ENCODE assay signal across 23 mouse cellular contexts in the genomic region with DNA sequence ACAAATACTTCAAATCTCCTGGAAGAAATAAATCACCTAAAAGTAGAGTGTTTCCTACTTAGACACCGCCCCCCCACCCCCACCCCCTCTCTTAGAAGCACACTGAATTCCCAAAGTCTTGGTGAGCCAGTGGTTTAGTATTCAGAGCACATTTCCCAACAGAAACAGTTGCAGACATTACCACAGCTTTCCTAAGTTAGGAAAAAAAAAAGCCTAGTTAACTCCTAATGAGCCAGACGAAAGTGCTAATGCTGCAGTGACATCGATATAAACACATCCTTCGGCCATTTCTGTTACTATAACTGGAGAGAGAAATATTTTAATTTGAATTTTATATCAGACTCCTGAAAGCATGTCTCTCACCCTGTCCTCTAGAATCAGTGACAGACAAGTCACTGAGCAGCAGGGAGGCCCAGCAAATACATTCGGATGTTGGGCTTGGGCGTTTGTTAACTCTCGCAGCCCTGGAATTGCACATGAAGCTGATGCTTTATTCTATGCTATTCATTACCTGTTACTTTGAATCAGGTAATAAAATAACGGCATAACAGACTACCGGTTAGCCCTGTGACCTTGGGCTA.
DNase-seq lines count a peak whose midpoint lies in the region; ATAC-seq and TF ChIP-seq lines count a peak whose summit lies in the region.
"Had no signal": no experiment of that assay in that cellular context is flagged by ENCODE, and none has a peak within 500 bp of the region (broad histone marks: within the 10 kb centered on the region; RNA-seq: fewer than 3 reads in every experiment).

No protein-coding gene starts in this region.

- H3K4me3 ChIP-seq in embryonic facial prominence, embryonic 12.5 days: no peak overlapping the region
- H3K4me3 ChIP-seq in embryonic facial prominence, embryonic 10.5 days: no peak overlapping the region
- H3K4me3 ChIP-seq in lung, postnatal 0 days (ENCODE audit: low read depth, low read length): no peak overlapping the region
- H3K4me3 ChIP-seq in embryonic facial prominence, embryonic 14.5 days (ENCODE audit: low read depth, low read length): no peak overlapping the region
- no peak overlapping the region for H3K4me3 ChIP-seq in midbrain, postnatal 0 days (ENCODE audit: low read depth, low read length)
- H3K4me3 ChIP-seq: erythroblast, embryonic 14.5 days; heart, adult 2 months; intestine, embryonic 15.5 days; limb, embryonic 15.5 days; liver, embryonic 15.5 days; stomach, embryonic 15.5 days had no signal

- no peaks in the 10 kb centered on the region for H3K36me3 ChIP-seq in embryonic facial prominence, embryonic 12.5 days
- H3K36me3 ChIP-seq in embryonic facial prominence, embryonic 10.5 days (replicated peaks): no peaks in the 10 kb centered on the region
- H3K36me3 ChIP-seq in lung, postnatal 0 days (ENCODE audit: insufficient read depth, low read length): no peaks in the 10 kb centered on the region
- H3K36me3 ChIP-seq in embryonic facial prominence, embryonic 14.5 days (ENCODE audit: control insufficient read depth, insufficient read depth, low read length): no peaks in the 10 kb centered on the region
- H3K36me3 ChIP-seq in midbrain, postnatal 0 days (ENCODE audit: insufficient read depth, low read length): no peaks in the 10 kb centered on the region
- H3K36me3 ChIP-seq: intestine, embryonic 15.5 days; limb, embryonic 15.5 days; liver, embryonic 15.5 days; stomach, embryonic 15.5 days had no signal

- no peaks in the 10 kb centered on the region for H3K9me3 ChIP-seq in embryonic facial prominence, embryonic 12.5 days
- H3K9me3 ChIP-seq in embryonic facial prominence, embryonic 10.5 days: no peaks in the 10 kb centered on the region
- no peaks in the 10 kb centered on the region for H3K9me3 ChIP-seq in lung, postnatal 0 days (ENCODE audit: low read length)
- H3K9me3 ChIP-seq in embryonic facial prominence, embryonic 14.5 days (ENCODE audit: control insufficient read depth, low read length): no peaks in the 10 kb centered on the region
- H3K9me3 ChIP-seq in midbrain, postnatal 0 days (ENCODE audit: low read length): no peaks in the 10 kb centered on the region
- H3K9me3 ChIP-seq: intestine, embryonic 15.5 days; limb, embryonic 15.5 days; liver, embryonic 15.5 days; stomach, embryonic 15.5 days had no signal

- H3K4me2 ChIP-seq in embryonic facial prominence, embryonic 12.5 days (replicated peaks): no peak overlapping the region
- no peak overlapping the region for H3K4me2 ChIP-seq in lung, postnatal 0 days (replicated peaks; ENCODE audit: low read depth, low read length)
- H3K4me2 ChIP-seq in embryonic facial prominence, embryonic 14.5 days (ENCODE audit: low read depth, low read length): no peak overlapping the region
- H3K4me2 ChIP-seq in midbrain, postnatal 0 days (ENCODE audit: low read depth, low read length, poor library complexity, severe bottlenecking): no peak overlapping the region
- H3K4me2 ChIP-seq: intestine, embryonic 15.5 days; limb, embryonic 15.5 days; liver, embryonic 15.5 days; stomach, embryonic 15.5 days had no signal

- DNase-seq in embryonic facial prominence, embryonic 10.5 days (ENCODE audit: low spot score): no peak
- peak; percentile 37 for DNase-seq in lung, postnatal 0 days (ENCODE audit: low spot score)
- DNase-seq in lung, postnatal 10 days: no peak
- DNase-seq in embryonic facial prominence, embryonic 14.5 days (ENCODE audit: low spot score): peak; percentile 33
- peak; percentile 81 for DNase-seq in midbrain, postnatal 0 days (ENCODE audit: low spot score)
- no peak for DNase-seq in kidney, adult 9 months
- DNase-seq in kidney, adult 18-20 months: no peak
- DNase-seq: adrenal gland, adult 8-10 months; cerebellum, adult 11-12 months; cerebellum, postnatal 36 days; gastrocnemius, postnatal 25 days; heart, adult 2 months; heart, postnatal 36 days; layer of hippocampus, postnatal 36 days; retina, postnatal 1 day; thymus, adult 18-20 months had no signal

- WGBS in embryonic facial prominence, embryonic 12.5 days: 69% methylated on average over 9 of the region's 9 CpGs
- 79% methylated on average over 9 of the region's 9 CpGs for WGBS in embryonic facial prominence, embryonic 10.5 days
- WGBS in lung, postnatal 0 days: 76% methylated on average over 9 of the region's 9 CpGs
- 56% methylated on average over 9 of the region's 9 CpGs for WGBS in embryonic facial prominence, embryonic 14.5 days
- 41% methylated on average over 9 of the region's 9 CpGs for WGBS in midbrain, postnatal 0 days

- no peak for TF ChIP-seq EP300 in lung, postnatal 0 days (IDR thresholded peaks at IDR 0.05)

- H3K27me3 ChIP-seq in embryonic facial prominence, embryonic 12.5 days: no peaks in the 10 kb centered on the region
- H3K27me3 ChIP-seq in embryonic facial prominence, embryonic 10.5 days (replicated peaks; ENCODE audit: low read depth, poor library complexity, severe bottlenecking): no peaks in the 10 kb centered on the region
- H3K27me3 ChIP-seq in lung, postnatal 0 days (replicated peaks; ENCODE audit: insufficient read depth, low read length): no peaks in the 10 kb centered on the region
- no peaks in the 10 kb centered on the region for H3K27me3 ChIP-seq in embryonic facial prominence, embryonic 14.5 days (replicated peaks; ENCODE audit: control insufficient read depth, insufficient read depth, low read length)
- no peaks in the 10 kb centered on the region for H3K27me3 ChIP-seq in midbrain, postnatal 0 days (ENCODE audit: insufficient read depth, low read length)
- H3K27me3 ChIP-seq: intestine, embryonic 15.5 days; limb, embryonic 15.5 days; liver, embryonic 15.5 days; stomach, embryonic 15.5 days had no signal

- H3K4me1 ChIP-seq in embryonic facial prominence, embryonic 12.5 days: peaks cover 20% of the 10 kb centered on the region
- H3K4me1 ChIP-seq in embryonic facial prominence, embryonic 10.5 days: peaks cover 39% of the 10 kb centered on the region
- H3K4me1 ChIP-seq in lung, postnatal 0 days (ENCODE audit: insufficient read depth, low read depth, low read length): no peaks in the 10 kb centered on the region
- H3K4me1 ChIP-seq in embryonic facial prominence, embryonic 14.5 days (ENCODE audit: control insufficient read depth, insufficient read depth, low read length): peaks cover 18% of the 10 kb centered on the region
- H3K4me1 ChIP-seq in midbrain, postnatal 0 days (ENCODE audit: insufficient read depth, low read length): no peaks in the 10 kb centered on the region; the same call in none of the 2 replicates
- H3K4me1 ChIP-seq: intestine, embryonic 15.5 days; liver, embryonic 15.5 days; stomach, embryonic 15.5 days had no signal

- no peak overlapping the region for H3K9ac ChIP-seq in embryonic facial prominence, embryonic 12.5 days
- H3K9ac ChIP-seq in lung, postnatal 0 days (replicated peaks; ENCODE audit: low read depth): no peak overlapping the region
- no peak overlapping the region for H3K9ac ChIP-seq in embryonic facial prominence, embryonic 14.5 days (ENCODE audit: low read depth, low read length)
- no peak overlapping the region for H3K9ac ChIP-seq in midbrain, postnatal 0 days (replicated peaks; ENCODE audit: low read length, poor library complexity, severe bottlenecking)
- H3K9ac ChIP-seq: intestine, embryonic 15.5 days; limb, embryonic 15.5 days; liver, embryonic 15.5 days; stomach, embryonic 15.5 days had no signal

- peak overlapping the region; percentile 74; the same call in 1 of the 2 replicates for H3K27ac ChIP-seq in embryonic facial prominence, embryonic 12.5 days
- H3K27ac ChIP-seq in embryonic facial prominence, embryonic 10.5 days (replicated peaks): no peak overlapping the region
- no peak overlapping the region for H3K27ac ChIP-seq in lung, postnatal 0 days (ENCODE audit: low read length)
- 0 out of 2 replicates have a peak overlapping the region, but pooled peaks have one; percentile 44 for H3K27ac ChIP-seq in embryonic facial prominence, embryonic 14.5 days (replicated peaks; ENCODE audit: low read depth, low read length)
- H3K27ac ChIP-seq in midbrain, postnatal 0 days (ENCODE audit: low read depth, low read length): peak overlapping the region; percentile 57; the same call in 1 of the 2 replicates
- H3K27ac ChIP-seq: heart, adult 2 months; intestine, embryonic 15.5 days; kidney, postnatal 0 days; limb, embryonic 15.5 days; liver, embryonic 15.5 days; stomach, embryonic 15.5 days had no signal

- no peak for TF ChIP-seq CTCF in lung, postnatal 0 days (IDR thresholded peaks at IDR 0.05)
- TF ChIP-seq CTCF in midbrain, postnatal 0 days (IDR thresholded peaks at IDR 0.05): no peak

- no peak for ATAC-seq in embryonic facial prominence, embryonic 12.5 days (ENCODE audit: insufficient number of reproducible peaks, insufficient read depth, low FRiP score, low TSS enrichment)
- no peak for ATAC-seq in lung, postnatal 0 days
- no peak for ATAC-seq in embryonic facial prominence, embryonic 14.5 days (ENCODE audit: low read depth)
- ATAC-seq in midbrain, postnatal 0 days (ENCODE audit: low FRiP score): peak; percentile 67
- ATAC-seq: intestine, embryonic 15.5 days had no signal

Comparison
In these comparisons a context has a peak if more than half of its experiments do, and no peak if none do; other contexts are left out.
1. H3K27ac ChIP-seq: peak in embryonic facial prominence, embryonic 12.5 days (single experiment), embryonic facial prominence, embryonic 14.5 days (single experiment) and midbrain, postnatal 0 days (single experiment); none in embryonic facial prominence, embryonic 10.5 days (single experiment) and lung, postnatal 0 days (single experiment).
2. DNase-seq: peak in lung, postnatal 0 days (single experiment), embryonic facial prominence, embryonic 14.5 days (single experiment) and midbrain, postnatal 0 days (single experiment); none in embryonic facial prominence, embryonic 10.5 days (single experiment), lung, postnatal 10 days (single experiment), kidney, adult 9 months (single experiment) and kidney, adult 18-20 months (single experiment).